ENCODE assay signal across 9 mouse cellular contexts in genomic region chr9:78022187-78022945, GRCm38 (mm10). TPM values are rescaled to one million over a fixed set of nuclear protein-coding genes. Genes with fewer than 3 reads are reported as not detected.
A peak's percentile ranks its signal among the peaks of the same experiment; 100 is the strongest.
DNase-seq lines count a peak whose midpoint lies in the region; ATAC-seq and TF ChIP-seq lines count a peak whose summit lies in the region.
"Had no signal": no experiment of that assay in that cellular context is flagged by ENCODE, and none has a peak within 500 bp of the region (broad histone marks: within the 10 kb centered on the region; RNA-seq: fewer than 3 reads in every experiment).

No protein-coding gene starts in this region.

- H3K4me3 ChIP-seq in testis, adult 2 months (ENCODE audit: control insufficient read depth, low read depth, low read length), result no peak overlapping the region
- H3K4me3 ChIP-seq in kidney, embryonic 14.5 days (ENCODE audit: low read length), result no peak overlapping the region
- peak overlapping the region; percentile 47 for H3K4me3 ChIP-seq in megakaryocyte, embryonic 14.5 days (replicated peaks)
- H3K4me3 ChIP-seq: embryonic facial prominence, embryonic 12.5 days; neural tube, embryonic 12.5 days had no signal

- DNase-seq in testis, postnatal 10 days (ENCODE audit: low spot score), result no peak
- DNase-seq in embryo, embryonic 10 days (ENCODE audit: low spot score), result no peak
- DNase-seq in frontal cortex, adult 2 months (ENCODE audit: extremely low spot score in 1 of 2, low spot score in 1 of 2), result no peak

- no peak overlapping the region for H3K4me2 ChIP-seq in kidney, embryonic 14.5 days (replicated peaks; ENCODE audit: low read depth, low read length)
- H3K4me2 ChIP-seq: embryonic facial prominence, embryonic 12.5 days; neural tube, embryonic 12.5 days had no signal

- H3K27me3 ChIP-seq in testis, adult 2 months (ENCODE audit: control insufficient read depth, insufficient read depth, low read length), result no peaks in the 10 kb centered on the region
- no peaks in the 10 kb centered on the region for H3K27me3 ChIP-seq in kidney, embryonic 14.5 days (ENCODE audit: control insufficient read depth, insufficient read depth, low read length)
- H3K27me3 ChIP-seq in megakaryocyte, embryonic 14.5 days (replicated peaks), result peaks cover 38% of the 10 kb centered on the region
- H3K27me3 ChIP-seq: embryonic facial prominence, embryonic 12.5 days; neural tube, embryonic 12.5 days had no signal

- no peak overlapping the region for H3K9ac ChIP-seq in kidney, embryonic 14.5 days (ENCODE audit: low read depth, low read length)
- H3K9ac ChIP-seq: embryonic facial prominence, embryonic 12.5 days; neural tube, embryonic 12.5 days had no signal

- 59% methylated on average over 8 of the region's 8 CpGs for WGBS in kidney, embryonic 14.5 days

- no peaks in the 10 kb centered on the region; the same call in 1 of the 2 replicates for H3K4me1 ChIP-seq in testis, adult 2 months (ENCODE audit: control insufficient read depth, insufficient read depth, low read length)
- H3K4me1 ChIP-seq in kidney, embryonic 14.5 days (ENCODE audit: control insufficient read depth, insufficient read depth, low read length), result peaks cover 15% of the 10 kb centered on the region; the same call in 1 of the 2 replicates
- H3K4me1 ChIP-seq in megakaryocyte, embryonic 14.5 days, result peaks cover 26% of the 10 kb centered on the region

- ATAC-seq in common myeloid progenitor, adult 5-6 weeks (replicated peaks; ENCODE audit: low read depth, poor library complexity, severe bottlenecking), result peak; percentile 82
- ATAC-seq in kidney, embryonic 14.5 days (ENCODE audit: low FRiP score, low TSS enrichment), result 0 out of 2 replicates have a peak, but pooled peaks have one; percentile 25

- H3K36me3 ChIP-seq in testis, adult 2 months (ENCODE audit: control insufficient read depth, insufficient read depth, low read length), result no peaks in the 10 kb centered on the region
- no peaks in the 10 kb centered on the region for H3K36me3 ChIP-seq in kidney, embryonic 14.5 days (ENCODE audit: control insufficient read depth, insufficient read depth, low read length)
- no peaks in the 10 kb centered on the region for H3K36me3 ChIP-seq in megakaryocyte, embryonic 14.5 days (replicated peaks; ENCODE audit: low read length)
- H3K36me3 ChIP-seq: embryonic facial prominence, embryonic 12.5 days; neural tube, embryonic 12.5 days had no signal

- no peaks in the 10 kb centered on the region for H3K9me3 ChIP-seq in kidney, embryonic 14.5 days (ENCODE audit: control insufficient read depth, low read length)
- peaks cover 3% of the 10 kb centered on the region for H3K9me3 ChIP-seq in megakaryocyte, embryonic 14.5 days
- H3K9me3 ChIP-seq: embryonic facial prominence, embryonic 12.5 days; neural tube, embryonic 12.5 days had no signal

- no peak for TF ChIP-seq CTCF in testis, adult 2 months (IDR thresholded peaks at IDR 0.05; ENCODE audit: control insufficient read depth, insufficient read depth, insufficient replicate concordance, low read depth, low read length)

- H3K27ac ChIP-seq in testis, adult 2 months (ENCODE audit: control insufficient read depth, insufficient read depth, low read depth, low read length), result peak overlapping the region; percentile 61
- no peak overlapping the region for H3K27ac ChIP-seq in kidney, embryonic 14.5 days (ENCODE audit: low read depth, low read length)
- H3K27ac ChIP-seq: embryonic facial prominence, embryonic 12.5 days; neural tube, embryonic 12.5 days had no signal

- TF ChIP-seq POLR2A in testis, adult 2 months (IDR thresholded peaks at IDR 0.05; ENCODE audit: control insufficient read depth, low read depth, low read length), result no peak

RNA-seq across cellular contexts. Expression of gene Gcm1, which starts 29.4 kb away (rescaled TPM):
- polyA plus RNA-seq in testis, adult 2 months (2012; rRNA removed), result not detected in 2 replicates
- not detected in 2 replicates for total RNA-seq in common myeloid progenitor, adult 5-6 weeks (2017)
- polyA plus RNA-seq in kidney, embryonic 14.5 days (2014; fragmentation: Nextera tagmentation; extraction: Ambion mirVana), result 0.39 and 0.51 TPM in 2 replicates
- not detected in 2 replicates for polyA plus RNA-seq in megakaryocyte, embryonic 14.5 days (2012; ENCODE audit: insufficient read depth, low replicate concordance)
- 0.08 TPM in 1 of 2 replicates, not detected in the other for polyA plus RNA-seq in frontal cortex, adult 2 months (2012; rRNA removed)
- polyA plus RNA-seq: neural tube, embryonic 12.5 days had no signal
